Mouse (Mus musculus): ENCODE data around the gene Ripk1. TPM values are rescaled to one million over a fixed set of nuclear protein-coding genes. Genes with fewer than 3 reads are reported as not detected.
A peak's percentile ranks its signal among the peaks of the same experiment; 100 is the strongest.

Gene Ripk1
- polyA plus RNA-seq, 1 experiment from 2014 or later = 19.4 TPM

DNA sequence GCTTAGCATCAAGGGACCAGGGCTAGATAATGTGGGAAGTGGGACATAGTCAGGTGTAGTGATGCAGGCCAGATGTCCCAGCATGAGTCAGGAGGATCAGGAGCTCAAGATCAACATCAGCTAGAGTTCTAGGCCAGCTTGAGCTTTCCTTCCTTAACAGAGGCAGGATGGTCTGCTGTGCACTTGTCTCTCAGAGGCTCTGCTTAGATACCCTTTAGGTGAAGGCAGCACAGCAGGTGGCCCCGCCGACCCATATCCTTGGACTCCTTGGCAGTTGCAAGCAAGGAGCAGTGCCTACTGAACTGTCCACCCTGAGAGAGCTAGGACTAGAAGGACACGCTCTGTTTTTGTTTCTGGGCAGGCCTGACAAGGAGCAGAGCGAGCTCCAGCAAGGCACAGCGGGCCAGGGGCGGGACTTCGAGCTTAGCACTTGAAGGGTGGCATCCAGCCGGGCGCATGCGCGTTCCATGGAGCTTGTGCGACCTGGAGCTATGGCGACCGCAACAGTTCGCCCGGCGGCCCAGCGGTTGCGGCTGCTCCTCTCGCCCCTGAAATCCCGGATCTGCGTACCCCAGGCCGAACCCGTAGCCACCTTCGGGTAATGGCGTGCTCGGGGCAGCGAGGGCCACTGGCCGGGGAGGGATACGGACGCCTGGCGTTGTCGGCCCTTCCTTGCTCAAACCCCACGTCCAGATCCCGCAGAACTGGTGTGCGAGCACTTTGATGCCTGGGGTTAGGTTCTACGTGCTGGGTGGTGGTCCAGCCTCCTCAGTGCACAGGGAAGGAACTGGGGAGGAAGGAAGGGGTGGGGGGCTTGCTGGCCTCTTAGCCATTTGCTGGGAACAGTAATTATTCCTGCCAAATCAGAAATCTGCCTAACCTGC is 35.3 kb downstream of the Ripk1 start, which contains the start of gene Bphl:
Gene Bphl, plus strand, starts transcription at position 426 of the 884 bp plus-strand sequence.
- Histone ChIP-seq H3K36me3 (ENCODE audit: insufficient read depth, low read length) (peaks cover 13% of the 10 kb centered on the region), H3K9me3 (ENCODE audit: low read length) (no peaks in the 10 kb centered on the region), H3K9ac (replicated peaks; ENCODE audit: low read length) (peak within 1 kb of the TSS; percentile 97), H3K4me3 (ENCODE audit: low read length) (peak within 1 kb of the TSS; percentile 78), H3K4me2 (replicated peaks; ENCODE audit: low read depth, low read length) (peak within 1 kb of the TSS; percentile 80), H3K27ac (ENCODE audit: low read length) (peak within 1 kb of the TSS; percentile 90), H3K4me1 (ENCODE audit: insufficient read depth, low read length) (peaks cover 21% of the 10 kb centered on the region), H3K27me3 (ENCODE audit: insufficient read depth, low read length) (no peaks in the 10 kb centered on the region)
- peak; percentile 94 for ATAC-seq (ENCODE audit: low FRiP score, low TSS enrichment)
- under 1% methylated on average over 37 of the region's 37 CpGs for WGBS

DNA sequence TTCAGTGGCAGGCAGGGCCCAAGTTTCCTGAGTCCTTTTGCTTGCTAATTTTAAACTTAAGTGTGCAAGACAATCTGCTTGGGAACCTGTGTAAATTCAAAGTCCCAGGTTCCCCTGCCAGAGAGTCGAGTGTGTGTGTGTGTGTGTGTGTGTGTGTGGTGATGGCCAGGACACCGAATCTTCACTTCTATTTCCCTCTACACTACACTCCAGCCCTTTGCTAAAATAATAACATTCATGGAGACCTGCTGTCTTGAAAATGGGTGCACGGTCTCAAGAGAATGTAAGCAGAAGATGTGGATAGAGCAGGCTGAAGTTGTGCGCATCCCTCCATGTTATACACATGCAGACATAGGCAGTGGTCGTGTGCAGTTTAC is 35.9 kb downstream of the Ripk1 start:
- Histone ChIP-seq H3K4me2 (replicated peaks; ENCODE audit: low read depth, low read length) (peak overlapping the region; percentile 80), H3K27ac (ENCODE audit: low read length) (peak overlapping the region; percentile 90), H3K9me3 (ENCODE audit: low read length) (no peaks in the 10 kb centered on the region), H3K9ac (replicated peaks; ENCODE audit: low read length) (peak overlapping the region; percentile 97), H3K4me3 (ENCODE audit: low read length) (peak overlapping the region; percentile 78), H3K27me3 (ENCODE audit: insufficient read depth, low read length) (no peaks in the 10 kb centered on the region), H3K4me1 (ENCODE audit: insufficient read depth, low read length) (peaks cover 21% of the 10 kb centered on the region), H3K36me3 (ENCODE audit: insufficient read depth, low read length) (peaks cover 9% of the 10 kb centered on the region)
- ATAC-seq (ENCODE audit: low FRiP score, low TSS enrichment) = peak; percentile 23; the same call in 1 of the 2 replicates
- WGBS = 33% methylated on average over 5 of the region's 5 CpGs

DNA sequence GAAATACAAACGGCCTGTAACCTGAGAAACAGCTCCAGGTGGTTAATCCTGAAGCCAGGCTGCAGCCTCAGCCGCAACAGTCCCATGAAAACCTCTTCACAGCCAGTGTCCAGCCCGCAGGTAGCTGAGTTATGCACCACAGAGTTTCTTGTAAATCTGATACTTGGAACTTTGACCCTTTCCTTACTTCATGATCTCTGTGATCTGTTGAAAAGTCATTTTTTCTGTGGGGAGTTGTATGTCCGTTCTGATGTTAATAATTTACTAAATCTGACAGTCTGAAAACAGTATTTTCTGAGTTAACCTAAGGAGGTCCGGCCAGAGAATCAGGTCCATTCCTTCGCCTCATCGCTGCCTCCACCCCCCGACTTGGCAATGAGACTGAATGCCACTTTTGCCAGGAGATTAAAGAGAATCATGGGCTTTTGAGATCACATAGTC is 36.8 kb downstream of the Ripk1 start:
- WGBS = 24% methylated on average over 8 of the region's 8 CpGs
- Histone ChIP-seq H3K9ac (replicated peaks; ENCODE audit: low read length) (peak overlapping the region; percentile 9), H3K4me1 (ENCODE audit: insufficient read depth, low read length) (peaks cover 21% of the 10 kb centered on the region), H3K4me3 (ENCODE audit: low read length) (peak overlapping the region; percentile 78), H3K9me3 (ENCODE audit: low read length) (no peaks in the 10 kb centered on the region), H3K4me2 (replicated peaks; ENCODE audit: low read depth, low read length) (peak overlapping the region; percentile 80), H3K27ac (ENCODE audit: low read length) (peak overlapping the region; percentile 90), H3K36me3 (ENCODE audit: insufficient read depth, low read length) (peaks cover 2% of the 10 kb centered on the region; the same call in 1 of the 2 replicates), H3K27me3 (ENCODE audit: insufficient read depth, low read length) (no peaks in the 10 kb centered on the region)
- peak; percentile 47; the same call in 1 of the 2 replicates for ATAC-seq (ENCODE audit: low FRiP score, low TSS enrichment)

DNA sequence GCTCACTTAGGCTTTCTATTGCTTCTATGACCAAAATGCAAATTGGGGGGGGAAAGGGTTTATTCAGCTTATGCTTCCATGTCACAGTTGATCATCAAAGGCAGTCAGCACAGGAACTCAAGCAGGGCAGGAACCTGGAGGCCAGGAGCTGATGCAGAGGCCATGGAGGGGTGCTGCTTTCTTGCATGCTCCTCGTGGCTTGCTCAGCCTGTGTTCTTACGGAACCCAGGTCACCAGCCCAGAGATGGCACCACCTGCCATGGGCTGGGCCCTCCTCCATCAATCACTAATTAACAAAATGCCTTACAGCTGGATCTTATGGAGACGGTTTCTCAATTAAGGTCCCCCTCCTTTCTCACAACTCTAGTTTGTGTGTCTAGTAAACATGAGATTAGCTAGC is 37.9 kb downstream of the Ripk1 start:
- ATAC-seq (ENCODE audit: low FRiP score, low TSS enrichment) = no peak
- WGBS = 89% methylated on average over 3 of the region's 3 CpGs
- no peaks in the 10 kb centered on the region for H3K36me3 ChIP-seq (ENCODE audit: insufficient read depth, low read length)

DNA sequence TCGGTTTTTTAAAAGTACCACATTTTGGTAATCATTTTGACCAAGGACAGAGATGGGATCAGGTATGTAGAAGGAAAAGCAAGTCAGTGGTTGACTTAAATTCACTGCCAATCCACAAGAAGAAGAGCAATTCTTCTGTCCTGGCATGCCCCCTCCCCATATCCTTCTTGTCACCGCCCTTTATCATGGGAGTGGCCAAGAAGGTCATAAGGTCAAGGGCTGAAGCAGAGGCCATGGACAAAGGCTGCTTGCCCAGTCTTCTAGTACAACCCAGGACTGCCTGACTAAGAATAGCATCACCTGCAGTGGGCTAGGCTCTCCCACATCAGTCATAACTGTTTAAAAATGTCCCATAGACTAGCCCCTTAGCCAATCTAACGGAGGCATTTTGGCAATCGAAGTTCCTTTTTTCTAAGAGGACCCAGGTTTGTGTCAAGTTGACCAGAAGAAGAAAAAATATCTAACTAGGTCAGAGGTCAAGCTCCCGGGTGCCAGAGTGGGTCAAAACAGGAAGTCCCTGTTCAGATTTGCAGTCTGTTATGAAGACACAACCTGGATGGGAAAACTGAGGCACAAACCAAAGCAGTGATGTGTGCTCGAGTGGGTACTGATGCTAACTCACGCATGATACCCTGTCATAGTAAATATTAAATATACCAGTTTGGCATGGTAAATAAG is 41.7 kb downstream of the Ripk1 start:
- no peak for ATAC-seq (ENCODE audit: low FRiP score, low TSS enrichment)
- H3K27me3 ChIP-seq (ENCODE audit: insufficient read depth, low read length) = no peaks in the 10 kb centered on the region
- H3K4me3 ChIP-seq (ENCODE audit: low read length) = no peak overlapping the region
- no peak overlapping the region for H3K27ac ChIP-seq (ENCODE audit: low read length)
- no peak overlapping the region for H3K4me2 ChIP-seq (replicated peaks; ENCODE audit: low read depth, low read length)
- H3K4me1 ChIP-seq (ENCODE audit: insufficient read depth, low read length) = peaks cover 7% of the 10 kb centered on the region
- 76% methylated on average over 7 of the region's 7 CpGs for WGBS
- H3K9ac ChIP-seq (replicated peaks; ENCODE audit: low read length) = no peak overlapping the region
- peaks cover 9% of the 10 kb centered on the region; the same call in 1 of the 2 replicates for H3K36me3 ChIP-seq (ENCODE audit: insufficient read depth, low read length)
- no peaks in the 10 kb centered on the region for H3K9me3 ChIP-seq (ENCODE audit: low read length)

More for the DNA sequence above, 37.9 kb downstream of the Ripk1 start:
- no peak overlapping the region for H3K4me2 ChIP-seq (replicated peaks; ENCODE audit: low read depth, low read length)
- peaks cover 21% of the 10 kb centered on the region for H3K4me1 ChIP-seq (ENCODE audit: insufficient read depth, low read length)
- no peak overlapping the region for H3K27ac ChIP-seq (ENCODE audit: low read length)
- no peak overlapping the region for H3K9ac ChIP-seq (replicated peaks; ENCODE audit: low read length)
- H3K9me3 ChIP-seq (ENCODE audit: low read length) = no peaks in the 10 kb centered on the region
- no peaks in the 10 kb centered on the region for H3K27me3 ChIP-seq (ENCODE audit: insufficient read depth, low read length)
- no peak overlapping the region for H3K4me3 ChIP-seq (ENCODE audit: low read length)

DNA sequence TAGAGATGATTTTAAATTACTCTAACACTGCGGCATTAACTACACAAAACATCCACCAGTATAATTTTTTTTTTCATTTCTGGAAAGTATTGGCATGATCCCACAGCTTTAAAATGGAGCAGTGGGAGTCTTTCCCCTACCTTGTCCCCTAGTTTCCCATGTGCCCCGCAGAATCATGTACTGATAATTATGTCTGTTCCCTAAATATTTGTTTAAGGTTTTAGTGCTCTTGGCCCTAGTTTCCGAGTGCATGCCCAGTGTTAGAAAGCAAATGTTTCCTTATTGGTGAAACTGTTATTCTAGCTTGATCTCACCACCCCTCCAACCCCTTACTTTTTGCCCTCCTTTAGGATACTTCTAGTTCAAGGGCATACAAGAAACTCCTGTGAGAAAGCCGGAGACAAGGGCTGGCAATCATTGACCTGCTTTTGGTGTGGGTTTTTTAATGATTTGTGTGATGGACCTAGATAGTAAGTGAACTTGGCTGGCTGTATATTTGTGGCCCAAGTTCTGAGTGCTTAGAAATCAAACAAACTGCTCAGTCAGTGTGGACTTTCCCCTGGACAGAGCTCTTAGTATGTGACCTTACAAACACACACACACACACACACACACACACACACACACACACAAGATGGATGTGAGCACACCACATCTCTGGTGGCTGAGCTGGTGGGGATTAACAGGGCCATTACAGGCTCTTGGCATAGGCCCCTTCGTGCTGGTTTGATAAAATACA is 43.5 kb downstream of the Ripk1 start:
- no peak overlapping the region for H3K9ac ChIP-seq (replicated peaks; ENCODE audit: low read length)
- H3K4me1 ChIP-seq (ENCODE audit: insufficient read depth, low read length) = no peaks in the 10 kb centered on the region
- H3K36me3 ChIP-seq (ENCODE audit: insufficient read depth, low read length) = peaks cover 9% of the 10 kb centered on the region; the same call in 1 of the 2 replicates
- H3K9me3 ChIP-seq (ENCODE audit: low read length) = no peaks in the 10 kb centered on the region
- peak; percentile 74 for ATAC-seq (ENCODE audit: low FRiP score, low TSS enrichment)
- 59% methylated on average over 5 of the region's 5 CpGs for WGBS
- 0 out of 2 replicates have a peak overlapping the region, but pooled peaks have one; percentile 27 for H3K27ac ChIP-seq (ENCODE audit: low read length)
- no peak overlapping the region for H3K4me3 ChIP-seq (ENCODE audit: low read length)
- H3K4me2 ChIP-seq (replicated peaks; ENCODE audit: low read depth, low read length) = no peak overlapping the region
- H3K27me3 ChIP-seq (ENCODE audit: insufficient read depth, low read length) = no peaks in the 10 kb centered on the region

DNA sequence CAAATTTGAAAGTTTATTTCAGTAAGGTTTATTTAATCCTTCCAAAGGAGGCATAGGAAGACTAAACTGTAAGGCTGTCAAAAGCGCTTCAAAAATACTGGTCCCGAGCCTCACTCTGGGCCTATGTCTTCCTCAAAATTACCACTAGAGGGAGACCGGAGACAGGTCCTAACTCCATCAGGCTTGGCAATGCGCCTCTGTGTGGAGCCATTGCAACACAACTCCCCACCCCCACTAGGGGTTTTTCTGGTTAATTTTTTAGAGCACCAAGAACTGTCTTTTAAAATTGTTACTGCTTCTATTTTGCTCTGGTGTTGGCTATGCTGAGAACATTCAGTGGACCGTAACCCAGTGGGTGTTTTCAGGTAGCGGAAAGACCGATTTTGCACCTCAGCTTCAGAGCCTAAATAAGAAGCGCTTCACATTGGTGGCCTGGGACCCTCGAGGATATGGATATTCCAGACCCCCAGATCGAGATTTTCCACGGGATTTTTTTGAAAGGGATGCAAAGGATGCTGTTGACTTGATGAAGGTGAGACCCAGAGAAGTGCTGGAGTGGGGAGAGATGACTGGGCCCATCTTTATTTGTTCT is 44.4 kb downstream of the Ripk1 start:
- WGBS = 39% methylated on average over 11 of the region's 11 CpGs
- no peaks in the 10 kb centered on the region for H3K9me3 ChIP-seq (ENCODE audit: low read length)
- H3K4me2 ChIP-seq (replicated peaks; ENCODE audit: low read depth, low read length) = no peak overlapping the region
- no peaks in the 10 kb centered on the region for H3K4me1 ChIP-seq (ENCODE audit: insufficient read depth, low read length)
- H3K27me3 ChIP-seq (ENCODE audit: insufficient read depth, low read length) = no peaks in the 10 kb centered on the region
- peaks cover 9% of the 10 kb centered on the region; the same call in 1 of the 2 replicates for H3K36me3 ChIP-seq (ENCODE audit: insufficient read depth, low read length)
- H3K9ac ChIP-seq (replicated peaks; ENCODE audit: low read length) = no peak overlapping the region
- no peak overlapping the region for H3K4me3 ChIP-seq (ENCODE audit: low read length)
- peak; percentile 93 for ATAC-seq (ENCODE audit: low FRiP score, low TSS enrichment)
- H3K27ac ChIP-seq (ENCODE audit: low read length) = no peak overlapping the region

DNA sequence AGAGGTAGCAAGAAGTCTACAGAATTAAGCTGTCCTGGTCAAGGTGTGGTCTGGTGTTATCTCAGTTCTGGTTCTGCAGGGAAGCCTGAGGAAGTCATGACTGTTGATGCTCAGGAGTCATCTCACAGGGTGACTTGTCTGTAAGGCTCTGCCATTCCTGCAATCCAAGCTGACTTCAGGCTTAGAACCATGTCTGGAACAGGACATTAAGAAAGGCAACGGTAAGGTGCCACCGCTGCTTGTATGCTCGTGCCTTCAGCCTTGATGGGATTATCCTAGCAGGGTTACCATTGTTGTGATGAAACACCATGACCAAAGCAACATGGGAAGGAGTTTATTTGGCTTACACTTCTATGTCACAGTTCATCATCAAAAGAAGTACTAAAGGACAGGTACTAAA is 45.4 kb downstream of the Ripk1 start:
- Histone ChIP-seq H3K4me1 (ENCODE audit: insufficient read depth, low read length) (no peaks in the 10 kb centered on the region), H3K27ac (ENCODE audit: low read length) (no peak overlapping the region), H3K9me3 (ENCODE audit: low read length) (no peaks in the 10 kb centered on the region), H3K4me2 (replicated peaks; ENCODE audit: low read depth, low read length) (no peak overlapping the region), H3K36me3 (ENCODE audit: insufficient read depth, low read length) (peaks cover 9% of the 10 kb centered on the region), H3K9ac (replicated peaks; ENCODE audit: low read length) (no peak overlapping the region), H3K4me3 (ENCODE audit: low read length) (no peak overlapping the region), H3K27me3 (ENCODE audit: insufficient read depth, low read length) (no peaks in the 10 kb centered on the region)
- 93% methylated on average over 3 of the region's 3 CpGs for WGBS
- no peak for ATAC-seq (ENCODE audit: low FRiP score, low TSS enrichment)

DNA sequence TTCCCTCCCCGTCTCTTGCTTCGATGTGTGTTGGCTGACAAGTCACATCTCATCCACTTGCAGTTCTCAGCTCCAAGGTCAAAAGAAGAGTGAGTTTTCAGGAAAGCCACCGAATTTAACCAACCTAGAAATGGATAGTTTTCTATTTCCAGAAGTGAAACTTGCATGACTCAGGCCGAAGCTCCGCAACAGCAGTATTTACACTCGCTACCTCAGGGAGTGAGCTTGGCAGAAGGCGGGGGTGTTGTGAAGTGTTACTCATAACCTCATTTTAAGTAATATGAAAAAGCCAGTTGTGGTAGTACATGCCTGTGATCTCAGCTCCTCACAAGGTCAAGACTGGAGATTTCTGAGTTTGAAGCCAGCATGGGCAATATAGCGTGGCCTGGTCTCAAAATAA is 48.3 kb downstream of the Ripk1 start:
- WGBS = 90% methylated on average over 8 of the region's 8 CpGs
- H3K36me3 ChIP-seq (ENCODE audit: insufficient read depth, low read length) = peaks cover 9% of the 10 kb centered on the region

More for the DNA sequence above, 48.3 kb downstream of the Ripk1 start:
- no peak for ATAC-seq (ENCODE audit: low FRiP score, low TSS enrichment)
- Histone ChIP-seq H3K9ac (replicated peaks; ENCODE audit: low read length) (no peak overlapping the region), H3K4me3 (ENCODE audit: low read length) (no peak overlapping the region), H3K9me3 (ENCODE audit: low read length) (no peaks in the 10 kb centered on the region), H3K4me1 (ENCODE audit: insufficient read depth, low read length) (peaks cover 11% of the 10 kb centered on the region), H3K4me2 (replicated peaks; ENCODE audit: low read depth, low read length) (no peak overlapping the region), H3K27ac (ENCODE audit: low read length) (no peak overlapping the region), H3K27me3 (ENCODE audit: insufficient read depth, low read length) (no peaks in the 10 kb centered on the region)

Measured in kidney, embryonic 16.5 days (tissue).